Mouse (Mus musculus) heart, adult 2 months (tissue): ENCODE results near the gene Nptxr.
A peak's percentile ranks its signal among the peaks of the same experiment; 100 is the strongest.

ENCODE experiments used
- CTCF ChIP-seq: fragments of 200-600 bp; IDR thresholded peaks from 2 replicates; pipeline ENCODE4 v1.8.1; 2022; ENCODE audit warnings: antibody characterized with exemption, mild to moderate bottlenecking, moderate library complexity
- EP300 ChIP-seq: fragments of 200-500 bp; IDR thresholded peaks from 2 replicates; pipeline ENCODE4 v1.6.1; 2011; ENCODE audit warnings: low read depth, low read length, control low read depth; ENCODE audit not compliant: insufficient read depth
- POLR2A ChIP-seq: fragments of 200-500 bp; IDR thresholded peaks from 2 replicates; pipeline ENCODE4 v1.6.1; 2011; ENCODE audit warnings: mild to moderate bottlenecking, low read depth, low read length, control low read depth; ENCODE audit not compliant: insufficient read depth

DNA sequence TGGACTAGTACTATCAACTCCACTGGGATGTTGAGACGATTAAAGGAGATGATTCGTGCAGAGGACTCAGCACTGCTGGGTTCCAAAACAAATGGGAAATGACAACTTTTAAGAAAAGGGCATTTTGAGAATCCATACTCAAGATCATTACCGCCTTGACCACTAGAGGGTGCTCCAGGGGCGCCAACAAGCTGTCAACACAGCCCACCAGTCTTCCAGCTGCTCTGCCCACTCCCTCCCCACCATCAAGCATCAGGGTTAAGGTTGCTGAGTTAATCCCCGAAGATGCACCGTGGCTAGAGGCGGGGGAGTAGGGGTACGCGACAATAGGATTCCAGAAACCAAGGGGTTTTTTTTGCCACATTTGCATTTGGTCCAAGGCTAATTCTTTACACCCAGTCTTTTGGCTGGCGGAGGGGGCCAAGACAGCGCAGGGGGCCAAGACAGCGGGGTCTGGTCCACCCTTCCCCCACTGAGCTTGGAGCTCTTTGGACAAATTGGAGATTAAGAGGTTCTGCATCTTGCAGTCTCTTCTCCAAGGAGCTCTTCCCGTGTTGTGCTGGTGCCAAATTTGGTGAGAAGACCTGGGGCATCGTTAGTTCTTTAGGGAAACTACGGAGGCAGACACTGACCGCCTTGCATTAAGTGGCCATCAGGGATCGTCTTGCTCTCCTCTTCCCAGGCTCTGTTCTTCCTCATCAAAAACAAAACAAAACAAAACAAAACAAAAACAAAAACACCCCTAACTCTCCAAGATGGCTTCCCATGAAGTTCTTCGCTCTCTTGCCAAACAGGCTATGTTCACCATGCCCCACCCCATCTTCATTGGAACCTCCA lies 27.7 kb upstream of the Nptxr start:
- 0 out of 2 replicates have a peak, but pooled peaks have one; percentile 24 for TF ChIP-seq POLR2A
- TF ChIP-seq CTCF, result peak; percentile 92
- peak; percentile 77 for TF ChIP-seq EP300
